Mouse (Mus musculus) gastrocnemius, adult 2 months (tissue): ENCODE data around the gene Hapln1. TPM values are rescaled to one million over a fixed set of nuclear protein-coding genes. Genes with fewer than 3 reads are reported as not detected.

Experiments used
- DNase-seq: peaks from one replicate; pipeline ENCODE4 v3.0.0; 2022
- H3K27ac ChIP-seq: fragments of 200-600 bp; 2 replicates; pipeline ENCODE4 v1.8.1; 2022; ENCODE audit warnings: mild to moderate bottlenecking
- H3K4me3 ChIP-seq: fragments of 200-600 bp; 2 replicates; pipeline ENCODE4 v1.8.1; 2022; ENCODE audit warnings: mild to moderate bottlenecking, moderate library complexity
- CTCF ChIP-seq: fragments of 200-600 bp; IDR thresholded peaks from 2 replicates; pipeline ENCODE4 v1.8.1; 2022; ENCODE audit warnings: antibody characterized with exemption, mild to moderate bottlenecking, moderate library complexity
- intact Hi-C: fragments of 180-260 bp; cut with DNase I; formaldehyde crosslinking; loops from one replicate; pipeline ENCODE4 v1.15.1; 2025
- long read RNA-seq, 2 experiments: library from polyadenylated mRNA; stranded (forward); transcript quantifications; one replicate each; pipeline ENCODE4 v2.0.0; 2021
- total RNA-seq, 2 experiments: library from RNA; stranded (reverse); gene quantifications; 2 replicates each; pipeline ENCODE4 v1.2.3; 2021

Gene Hapln1
- under 1 TPM in 1 of 2 experiments, not detected in 1; 0.20 TPM for total RNA-seq
- long read RNA-seq, experiment 1, result 0 reads
- long read RNA-seq, experiment 2, result 0 reads

DNA sequence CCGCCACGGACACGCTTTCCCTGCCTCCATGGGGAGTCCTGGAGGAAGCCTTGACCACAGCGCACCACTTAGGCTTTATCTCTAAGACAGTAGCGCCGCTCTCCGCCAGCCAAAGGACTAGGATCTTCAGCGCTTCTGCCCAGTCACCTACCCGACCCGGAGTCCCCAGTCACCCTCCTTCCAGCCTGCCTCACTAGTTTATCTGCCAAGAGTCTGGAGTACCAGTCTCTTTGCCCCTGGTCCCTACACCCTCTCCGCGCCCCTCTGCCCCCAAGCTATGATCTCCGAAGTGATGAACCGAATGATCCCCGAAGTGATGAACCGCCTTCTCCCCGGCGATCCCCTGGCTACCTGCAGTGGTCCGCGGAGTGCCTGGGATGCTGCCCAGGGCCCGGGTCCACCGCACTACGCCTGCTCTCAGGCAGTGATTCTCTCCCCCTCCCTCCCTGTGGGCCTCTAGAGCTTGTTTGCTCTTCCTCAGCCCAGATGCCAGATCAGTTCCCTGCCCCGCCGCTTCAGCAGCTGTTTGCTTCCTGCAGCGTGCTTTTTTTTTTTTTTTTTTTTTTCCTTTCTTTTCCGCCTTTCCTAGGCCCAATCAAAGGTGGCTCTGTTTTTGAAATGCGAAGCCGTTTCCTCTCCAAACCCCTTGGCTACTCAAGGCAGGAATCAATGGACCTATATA is at the start of gene Hapln1:
Gene Hapln1, plus strand, starts transcription at position 592 of the 682 bp plus-strand sequence.
- intact Hi-C loops, result no loop called here
- no peak; the same call in 1 of the 2 replicates for TF ChIP-seq CTCF
- Histone ChIP-seq H3K4me3 (peak within 1 kb of the TSS; percentile 69), H3K27ac (no peak within 1 kb of the TSS)
- peak; percentile 19 for DNase-seq

DNA sequence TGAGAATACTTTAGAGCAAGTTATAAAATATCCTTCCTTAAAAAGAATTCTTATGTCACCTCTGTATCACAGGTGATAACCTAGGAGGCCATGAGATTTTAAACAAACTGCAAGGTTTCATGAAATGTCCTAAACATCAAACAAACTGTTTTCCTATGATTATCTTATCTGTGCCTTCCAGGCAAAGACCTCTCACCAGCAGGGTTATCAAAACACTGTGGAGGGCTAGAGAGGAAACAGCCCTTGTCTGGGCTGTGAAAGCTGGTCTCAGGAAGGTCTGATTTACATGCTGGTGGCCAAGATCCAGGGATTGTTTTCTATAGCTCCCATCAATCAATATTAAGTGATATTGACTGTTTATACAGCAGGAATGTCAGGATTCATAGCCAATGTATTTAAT is 46.4 kb upstream of the Hapln1 start:
- TF ChIP-seq CTCF, result no peak
- intact Hi-C loops, result no loop called here

DNA sequence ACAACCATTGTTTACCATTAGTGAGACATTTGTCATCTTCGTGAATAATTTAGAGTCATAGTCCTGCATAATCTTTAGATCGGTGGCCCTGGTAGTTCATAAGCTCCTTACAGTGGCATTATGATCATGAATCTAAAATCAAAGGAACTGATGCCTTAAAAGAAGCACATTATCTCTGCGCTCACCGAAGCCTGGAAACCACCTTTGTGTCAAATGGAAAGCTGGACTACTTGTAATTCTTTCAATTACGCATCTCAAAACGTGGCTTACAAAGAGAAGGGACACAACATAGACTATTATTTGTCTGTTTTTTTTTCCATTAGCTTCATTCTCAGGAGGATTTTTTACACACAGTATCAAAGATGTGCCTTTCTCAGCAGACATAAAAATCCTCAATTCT is 45.9 kb upstream of the Hapln1 start:
- H3K4me3 ChIP-seq, result no peak overlapping the region
- no peak overlapping the region for H3K27ac ChIP-seq
- intact Hi-C loops, result no loop called here
- no peak for DNase-seq
- TF ChIP-seq CTCF, result no peak

More for the DNA sequence above, 46.4 kb upstream of the Hapln1 start:
- no peak for DNase-seq
- Histone ChIP-seq H3K27ac (no peak overlapping the region), H3K4me3 (no peak overlapping the region)

DNA sequence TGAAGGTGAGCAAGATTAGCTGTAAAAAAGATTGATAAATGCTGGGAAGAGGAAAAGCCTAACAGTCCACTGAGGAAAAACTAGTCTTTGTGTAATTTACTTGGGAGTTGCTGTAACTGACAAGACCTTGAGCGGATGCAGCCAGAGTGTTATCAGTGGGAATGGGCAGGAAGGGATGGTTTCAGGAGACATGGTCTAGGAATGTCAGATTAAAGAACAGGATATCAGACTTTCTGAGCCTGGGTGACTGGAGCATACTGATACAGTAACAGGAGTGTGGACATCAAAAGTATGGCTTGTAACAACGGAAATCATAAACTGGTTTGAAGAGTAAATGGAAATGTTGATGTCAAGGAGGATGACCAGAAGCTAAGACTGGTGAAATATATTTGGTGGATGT is 43.0 kb upstream of the Hapln1 start:
- Histone ChIP-seq H3K27ac (no peak overlapping the region), H3K4me3 (no peak overlapping the region)
- no peak for DNase-seq
- no peak for TF ChIP-seq CTCF
- intact Hi-C loops, result no loop called here

DNA sequence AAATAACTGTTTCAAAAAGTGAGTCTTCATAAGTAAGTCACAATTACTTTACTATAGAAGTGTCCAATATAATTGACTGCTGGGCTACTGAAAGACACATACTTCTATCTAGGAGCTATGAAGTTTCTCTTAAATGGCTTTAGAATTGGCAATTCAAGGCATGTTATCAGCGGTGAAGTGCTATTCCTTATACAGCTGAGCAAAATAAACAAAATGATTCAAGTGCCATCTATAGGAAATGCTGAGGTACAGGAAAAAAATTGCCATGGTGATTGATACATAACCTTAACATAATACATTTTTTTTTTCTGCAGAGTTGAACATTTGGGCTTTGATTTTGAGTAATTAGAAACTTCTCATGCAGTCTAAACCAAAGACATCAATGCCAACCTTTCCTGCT is 40.2 kb upstream of the Hapln1 start:
- Histone ChIP-seq H3K4me3 (no peak overlapping the region), H3K27ac (no peak overlapping the region)
- intact Hi-C loops, result no loop called here
- DNase-seq, result no peak
- TF ChIP-seq CTCF, result no peak

DNA sequence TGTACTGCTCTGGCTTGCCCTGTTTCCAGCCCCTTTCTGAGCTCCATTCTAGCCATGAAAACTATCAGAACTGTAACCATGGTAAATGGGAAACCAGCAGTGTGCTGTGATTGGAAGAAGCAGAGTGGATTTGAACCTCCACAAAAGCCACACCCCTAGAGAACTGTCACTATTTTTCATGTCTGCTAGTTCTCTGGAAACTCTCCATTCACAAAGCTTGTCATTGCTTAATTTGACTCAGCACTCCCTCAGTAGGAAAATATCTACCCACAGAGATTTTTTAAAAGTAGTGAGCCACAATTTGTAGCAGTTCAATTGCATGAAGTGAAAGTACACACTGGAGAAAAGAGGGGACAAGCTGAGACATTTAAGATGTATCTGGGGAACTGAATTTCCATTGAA is 18.1 kb upstream of the Hapln1 start:
- intact Hi-C loops, result no loop called here
- DNase-seq, result no peak
- Histone ChIP-seq H3K27ac (no peak overlapping the region), H3K4me3 (no peak overlapping the region)
- TF ChIP-seq CTCF, result no peak

DNA sequence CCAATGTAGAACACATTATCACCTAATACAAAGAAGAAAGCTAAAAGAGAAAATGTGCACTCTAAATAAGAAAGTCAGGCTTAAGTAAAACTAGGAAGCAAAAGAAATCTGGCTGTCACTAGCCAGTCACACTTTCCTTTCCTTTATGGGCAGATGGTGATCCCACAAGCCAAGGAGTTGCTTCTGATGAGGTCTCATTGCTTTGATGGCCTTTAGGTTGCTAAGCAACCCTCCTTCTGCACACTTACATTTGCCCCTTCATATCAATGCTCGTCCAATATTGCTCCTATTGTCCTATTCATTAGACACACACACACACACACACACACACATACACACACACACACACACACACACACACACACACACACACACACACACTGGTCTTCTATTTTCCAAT is 10.9 kb upstream of the Hapln1 start:
- no peak overlapping the region for H3K27ac ChIP-seq
- intact Hi-C loops, result no loop called here
- TF ChIP-seq CTCF, result no peak
- no peak for DNase-seq
- H3K4me3 ChIP-seq, result no peak overlapping the region

DNA sequence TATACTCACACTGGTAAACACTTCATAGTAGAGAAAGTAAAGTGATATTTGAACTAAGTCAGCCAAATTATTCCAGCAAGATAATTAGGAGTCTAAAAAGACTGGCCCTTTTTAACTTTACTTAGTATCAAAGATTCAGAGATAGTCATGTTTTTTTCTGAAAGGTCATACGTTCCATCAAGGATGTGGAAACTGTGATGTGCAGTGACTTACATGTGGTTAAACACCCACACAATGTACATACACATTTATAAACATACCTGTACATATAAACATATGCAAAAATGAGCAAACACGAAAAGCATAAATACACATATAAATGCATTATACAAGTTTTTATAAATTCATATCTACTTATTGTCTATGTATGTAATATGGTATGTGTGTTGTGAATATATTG is 9.2 kb upstream of the Hapln1 start:
- Histone ChIP-seq H3K27ac (no peak overlapping the region), H3K4me3 (no peak overlapping the region)
- DNase-seq, result no peak
- intact Hi-C loops, result no loop called here
- TF ChIP-seq CTCF, result no peak

DNA sequence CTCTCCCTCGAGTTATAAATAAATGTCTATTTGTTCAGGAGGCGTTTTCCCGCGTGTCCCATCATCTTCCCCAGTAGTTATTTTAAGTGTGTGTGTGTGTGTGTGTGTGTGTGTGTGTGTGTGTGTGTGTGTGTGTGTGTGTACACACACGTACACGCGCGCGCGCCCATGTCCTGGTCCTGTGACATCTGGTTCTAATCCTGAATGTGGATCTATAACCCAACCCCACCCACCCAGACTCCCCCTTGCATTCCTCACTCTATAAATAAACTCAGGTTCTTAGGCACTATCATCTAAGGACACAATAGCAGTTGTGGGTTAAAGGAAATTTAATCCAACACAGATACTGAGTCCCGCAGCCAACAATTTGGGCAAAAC is 280 bp downstream of the Hapln1 start:
- H3K4me3 ChIP-seq, result peak overlapping the region; percentile 69
- H3K27ac ChIP-seq, result no peak overlapping the region
- no peak for TF ChIP-seq CTCF
- DNase-seq, result no peak
- intact Hi-C loops, result no loop called here

DNA sequence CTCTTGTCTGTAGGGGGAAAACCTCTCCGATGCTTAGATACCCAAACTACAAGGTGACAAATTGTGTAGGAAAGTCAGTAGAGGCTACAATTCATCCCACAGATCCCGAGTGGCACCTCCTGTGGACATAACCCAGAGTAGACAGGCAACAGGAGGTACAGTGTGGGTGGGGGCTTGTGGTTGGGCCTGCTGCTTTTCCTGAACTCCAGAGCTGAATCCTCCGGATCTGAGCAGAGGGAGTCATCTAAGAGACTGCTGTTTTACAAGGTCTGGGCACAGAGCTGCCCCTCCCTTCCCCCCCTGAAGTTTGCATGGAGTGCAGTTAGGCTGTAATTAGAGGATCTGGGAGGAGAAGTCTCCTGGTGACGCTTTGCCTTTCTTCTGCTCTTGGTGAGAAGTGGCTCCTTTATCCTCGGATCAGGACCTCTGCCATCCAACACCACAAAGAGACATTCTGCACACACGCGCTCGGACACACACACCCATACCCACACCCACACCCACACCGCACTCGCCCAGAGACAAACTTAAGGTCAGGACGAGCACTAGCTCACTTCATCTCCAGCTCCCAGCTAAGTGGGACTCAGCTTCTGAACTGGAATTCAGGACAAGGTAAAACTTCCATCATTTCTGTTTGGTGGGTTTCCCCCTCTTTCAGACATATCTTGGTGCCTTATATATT is 846 bp downstream of the Hapln1 start:
- Histone ChIP-seq H3K27ac (no peak overlapping the region), H3K4me3 (no peak overlapping the region)
- DNase-seq, result no peak
- intact Hi-C loops, result no loop called here
- no peak for TF ChIP-seq CTCF

DNA sequence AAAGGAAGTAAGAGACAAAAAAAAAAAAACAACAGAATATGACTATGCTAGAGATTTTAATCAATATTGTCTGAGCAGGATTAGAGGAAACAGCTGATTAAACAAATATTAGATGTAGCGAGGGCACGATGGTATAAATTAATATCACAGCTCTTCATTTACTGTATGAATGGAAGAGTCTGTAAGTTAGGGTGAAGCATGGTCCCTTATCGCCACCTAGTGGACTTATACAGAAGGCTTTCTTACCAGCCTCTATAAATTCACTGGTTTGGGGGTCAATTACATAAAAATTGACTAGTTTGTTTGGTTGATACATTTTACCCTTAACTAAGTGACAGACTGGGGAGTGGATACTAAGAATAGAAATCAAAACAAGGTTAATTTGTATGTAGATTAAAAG is 3.4 kb downstream of the Hapln1 start:
- TF ChIP-seq CTCF, result peak; percentile 93; the same call in 1 of the 2 replicates
- no peak for DNase-seq
- no peak overlapping the region for H3K27ac ChIP-seq
- intact Hi-C loops, result no loop called here
- H3K4me3 ChIP-seq, result no peak overlapping the region

DNA sequence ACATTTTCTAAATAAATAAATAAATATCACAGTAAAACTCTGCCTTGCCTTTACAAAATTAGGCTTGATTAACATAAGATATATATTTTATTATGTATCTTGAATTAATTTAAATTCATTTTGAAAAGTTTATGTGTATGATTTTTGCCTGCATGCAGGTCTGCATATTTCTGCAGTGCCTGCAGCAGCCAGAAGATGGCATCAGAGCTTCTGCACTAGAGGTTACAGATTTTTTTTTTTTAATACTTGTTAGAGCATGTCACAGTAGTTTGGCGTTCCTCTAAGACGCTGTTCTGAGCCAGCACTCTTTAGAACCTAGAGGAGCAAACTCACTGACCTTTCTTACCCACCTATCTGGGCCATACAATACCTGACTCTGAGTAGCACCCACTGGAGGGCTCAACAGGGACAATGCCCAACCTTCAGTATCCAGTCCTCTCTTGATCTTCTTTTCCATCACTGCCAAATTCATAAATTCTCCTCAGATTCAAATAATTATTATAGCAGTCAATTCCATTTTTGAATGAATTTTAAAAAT is 8.7 kb downstream of the Hapln1 start:
- peak; percentile 60 for DNase-seq
- intact Hi-C loops, result loop anchor here (5.0 kb wide), 1 partner anchor 84 kb away; no protein-coding TSS in a partner anchor
- H3K4me3 ChIP-seq, result no peak overlapping the region
- H3K27ac ChIP-seq, result no peak overlapping the region
- peak; percentile 80 for TF ChIP-seq CTCF

DNA sequence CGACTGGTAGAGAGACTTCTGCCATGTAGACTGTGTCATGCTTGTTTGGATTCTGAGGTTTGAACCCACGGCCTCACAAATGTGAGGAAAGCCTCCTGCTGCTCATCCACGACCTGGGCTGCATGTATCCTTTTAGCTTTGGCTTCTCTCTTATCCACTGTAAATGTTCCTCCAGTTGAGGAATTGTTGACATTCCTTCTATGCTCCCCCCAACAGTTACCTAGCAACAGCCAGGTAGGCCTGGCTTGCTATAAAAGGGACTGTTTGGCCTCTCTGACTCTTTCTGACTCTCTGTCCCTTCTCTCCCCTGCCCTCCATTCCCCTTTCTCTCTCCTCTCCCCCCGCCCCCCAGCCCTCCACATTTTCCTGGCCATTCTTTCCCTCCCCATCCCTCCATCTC is 9.9 kb downstream of the Hapln1 start:
- Histone ChIP-seq H3K27ac (no peak overlapping the region), H3K4me3 (no peak overlapping the region)
- TF ChIP-seq CTCF, result no peak
- no peak for DNase-seq
- intact Hi-C loops, result loop anchor here (5.0 kb wide), 1 partner anchor 83 kb away; no protein-coding TSS in a partner anchor

DNA sequence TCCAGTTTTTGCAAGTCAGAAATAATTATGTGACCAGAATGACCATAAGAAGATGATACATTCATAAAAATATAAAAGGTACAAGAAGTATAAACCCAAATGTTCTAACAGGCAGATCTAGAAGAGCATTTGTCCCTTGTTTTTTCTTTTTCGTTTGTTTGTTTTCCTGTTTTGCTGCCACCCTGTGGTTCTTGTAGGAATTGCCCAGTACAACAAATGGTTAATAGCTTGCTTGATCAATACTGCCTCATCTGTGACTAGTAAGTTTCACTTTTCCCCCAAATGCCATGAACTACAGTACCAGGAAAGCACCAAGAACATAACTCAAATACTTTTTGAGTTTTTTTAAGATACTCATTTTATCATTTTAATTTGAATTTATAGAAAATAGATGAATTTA is 11.9 kb downstream of the Hapln1 start:
- H3K4me3 ChIP-seq, result no peak overlapping the region
- peak; percentile 56 for TF ChIP-seq CTCF
- no peak overlapping the region for H3K27ac ChIP-seq
- no peak for DNase-seq
- intact Hi-C loops, result loop anchor here (5.0 kb wide), 1 partner anchor 1336 kb away; no protein-coding TSS in a partner anchor
